Mouse (Mus musculus) kidney, adult 2 months (tissue): Measurements from ENCODE around the gene Zfp212. TPM values are rescaled to one million over a fixed set of nuclear protein-coding genes. Genes with fewer than 3 reads are reported as not detected.

Experiments used
- DNase-seq: peaks from one replicate; pipeline ENCODE4 v3.0.0; 2021
- H3K27ac ChIP-seq: fragments of 200-500 bp; 2 replicates; pipeline ENCODE4 v1.5.1; 2012; ENCODE audit warnings: low read depth, low read length, control low read depth, inconsistent platforms; ENCODE audit not compliant: insufficient read depth
- H3K27me3 ChIP-seq: fragments of 200-500 bp; replicated peaks from 2 replicates; pipeline ENCODE4 v1.6.1; 2012; ENCODE audit warnings: mild to moderate bottlenecking, moderate library complexity, low read length, inconsistent platforms; ENCODE audit not compliant: control insufficient read depth, insufficient read depth
- H3K36me3 ChIP-seq: fragments of 200-500 bp; 2 replicates; pipeline ENCODE4 v1.6.1; 2012; ENCODE audit warnings: mild to moderate bottlenecking, moderate library complexity, low read length, inconsistent platforms; ENCODE audit not compliant: control insufficient read depth, insufficient read depth
- H3K4me1 ChIP-seq: fragments of 200-500 bp; 2 replicates; pipeline ENCODE4 v1.6.1; 2011; ENCODE audit warnings: low read length; ENCODE audit not compliant: control insufficient read depth, insufficient read depth
- H3K4me3 ChIP-seq: fragments of 200-500 bp; 2 replicates; pipeline ENCODE4 v1.5.1; 2011; ENCODE audit warnings: mild to moderate bottlenecking, low read depth, low read length, control low read depth; ENCODE audit not compliant: insufficient read depth
- CTCF ChIP-seq: fragments of 200-500 bp; conservative IDR thresholded peaks from 2 replicates; pipeline ENCODE4 v1.5.1; 2011; ENCODE audit warnings: low read depth, mild to moderate bottlenecking, control low read depth, low read length, moderate library complexity, mixed read lengths; ENCODE audit not compliant: insufficient read depth, insufficient read length
- POLR2A ChIP-seq: fragments of 200-500 bp; IDR thresholded peaks from one replicate; pipeline ENCODE4 v1.6.1; 2011; ENCODE audit warnings: low read depth, low read length, control low read depth
- WGBS: fragments of 180-500 bp; shearing (Covaris S2); methylation state at CpG from one replicate; pipeline ENCODE4 v1.1.7; 2018; 5-methylcytosine and 5-hydroxymethylcytosine counted together
- polyA plus RNA-seq: library from polyadenylated mRNA; depleted of rRNA; stranded (reverse); fragments of >200 nt; gene quantifications from 2 replicates; pipeline ENCODE4 v1.2.3, GENCODE M21; 2012

Gene Zfp212
- polyA plus RNA-seq, 1 experiment, result 8.1 TPM

- WGBS, result 82% methylated on average over 1 of the region's 1 CpGs
- no peaks in the 10 kb centered on the region for H3K4me1 ChIP-seq
Observed at GRCm38 (mm10) chr6:47909007-47909406, 11.3 kb upstream of the Zfp212 start.

GRCm38 (mm10) chr6:47911650-47912049 is 8.6 kb upstream of the Zfp212 start:
- TF ChIP-seq POLR2A, result no peak
- no peak for TF ChIP-seq CTCF
- no peaks in the 10 kb centered on the region for H3K4me1 ChIP-seq
- no peak for DNase-seq
- H3K27me3 ChIP-seq, result no peaks in the 10 kb centered on the region
- no peak overlapping the region for H3K27ac ChIP-seq
- H3K36me3 ChIP-seq, result no peaks in the 10 kb centered on the region
- H3K4me3 ChIP-seq, result no peak overlapping the region
- WGBS, result 50% methylated on average over 1 of the region's 1 CpGs

More at GRCm38 (mm10) chr6:47909007-47909406, 11.3 kb upstream of the Zfp212 start:
- Histone ChIP-seq H3K4me3 (no peak overlapping the region), H3K36me3 (peaks cover 4% of the 10 kb centered on the region), H3K27ac (no peak overlapping the region), H3K27me3 (no peaks in the 10 kb centered on the region)
- TF ChIP-seq CTCF, result no peak
- TF ChIP-seq POLR2A, result no peak
- no peak for DNase-seq

GRCm38 (mm10) chr6:47912991-47913390 is 7.3 kb upstream of the Zfp212 start:
- no peak for TF ChIP-seq CTCF
- no peak for TF ChIP-seq POLR2A
- DNase-seq, result no peak
- 46% methylated on average over 3 of the region's 3 CpGs for WGBS

GRCm38 (mm10) chr6:47917051-47917450 is 3.2 kb upstream of the Zfp212 start:
- H3K36me3 ChIP-seq, result no peaks in the 10 kb centered on the region
- TF ChIP-seq CTCF (no peak), POLR2A (no peak)
- WGBS, result 73% methylated on average over 5 of the region's 5 CpGs
- peaks cover 8% of the 10 kb centered on the region; the same call in 1 of the 2 replicates for H3K4me1 ChIP-seq
- no peak overlapping the region for H3K4me3 ChIP-seq
- no peaks in the 10 kb centered on the region for H3K27me3 ChIP-seq
- no peak for DNase-seq
- no peak overlapping the region for H3K27ac ChIP-seq

More at GRCm38 (mm10) chr6:47912991-47913390, 7.3 kb upstream of the Zfp212 start:
- H3K36me3 ChIP-seq, result no peaks in the 10 kb centered on the region
- no peaks in the 10 kb centered on the region for H3K27me3 ChIP-seq
- no peaks in the 10 kb centered on the region for H3K4me1 ChIP-seq
- no peak overlapping the region for H3K27ac ChIP-seq
- H3K4me3 ChIP-seq, result no peak overlapping the region

GRCm38 (mm10) chr6:47918768-47919274 is 1.5 kb upstream of the Zfp212 start:
- Histone ChIP-seq H3K36me3 (no peaks in the 10 kb centered on the region), H3K27ac (no peak overlapping the region), H3K4me3 (no peak overlapping the region), H3K4me1 (peaks cover 8% of the 10 kb centered on the region; the same call in 1 of the 2 replicates), H3K27me3 (no peaks in the 10 kb centered on the region)
- WGBS, result 81% methylated on average over 3 of the region's 3 CpGs
- DNase-seq, result no peak
- TF ChIP-seq POLR2A (no peak), CTCF (no peak)

- H3K4me1 ChIP-seq, result peaks cover 8% of the 10 kb centered on the region; the same call in 1 of the 2 replicates
- DNase-seq, result no peak
- peak overlapping the region; percentile 96 for H3K4me3 ChIP-seq
- 27% methylated on average over 11 of the region's 11 CpGs for WGBS
- TF ChIP-seq CTCF, result no peak
- no peak for TF ChIP-seq POLR2A
- no peak overlapping the region for H3K27ac ChIP-seq
- no peaks in the 10 kb centered on the region for H3K27me3 ChIP-seq
- no peaks in the 10 kb centered on the region for H3K36me3 ChIP-seq
Observed at GRCm38 (mm10) chr6:47919646-47920446, 430 bp upstream of the Zfp212 start.

GRCm38 (mm10) chr6:47942461-47942860 is 22.2 kb downstream of the Zfp212 start:
- no peak for DNase-seq
- no peaks in the 10 kb centered on the region for H3K36me3 ChIP-seq
- H3K27me3 ChIP-seq, result no peaks in the 10 kb centered on the region
- WGBS, result 60% methylated on average over 12 of the region's 12 CpGs
- H3K27ac ChIP-seq, result no peak overlapping the region
- no peaks in the 10 kb centered on the region for H3K4me1 ChIP-seq
- TF ChIP-seq POLR2A, result no peak
- no peak for TF ChIP-seq CTCF
- H3K4me3 ChIP-seq, result peak overlapping the region; percentile 35; the same call in 1 of the 2 replicates
